In the genomic region with DNA sequence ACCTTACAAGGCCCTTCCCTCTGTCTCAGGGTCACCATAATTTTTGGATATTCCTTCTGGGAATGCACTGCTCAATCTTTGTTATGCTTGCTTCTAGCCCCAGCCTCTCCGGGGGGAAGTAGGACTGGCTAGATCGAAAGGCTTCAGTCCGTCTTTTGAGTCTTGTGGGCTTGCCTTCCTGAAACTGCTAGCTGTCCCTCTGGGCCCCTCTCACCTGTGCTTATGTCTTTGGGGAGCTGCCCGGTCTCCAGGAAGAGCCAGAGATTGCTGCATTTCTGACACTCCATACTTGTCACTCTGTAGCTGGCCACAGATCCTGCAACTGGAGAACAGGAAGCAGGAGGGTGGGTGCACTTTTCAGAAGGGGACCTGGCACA, we compare ENCODE assay signal across 10 mouse cellular contexts. TPM values are rescaled to one million over a fixed set of nuclear protein-coding genes. Genes with fewer than 3 reads are reported as not detected.
DNase-seq lines count a peak whose midpoint lies in the region; ATAC-seq lines count a peak whose summit lies in the region.
"Had no signal": no experiment of that assay in that cellular context is flagged by ENCODE, and none has a peak within 500 bp of the region (broad histone marks: within the 10 kb centered on the region; RNA-seq: fewer than 3 reads in every experiment).

No protein-coding gene starts in this region.

- H3K9ac ChIP-seq in heart, embryonic 11.5 days (ENCODE audit: low read depth, low read length), result no peak overlapping the region
- no peak overlapping the region for H3K9ac ChIP-seq in liver, embryonic 11.5 days (ENCODE audit: low read depth, low read length)
- 0 out of 2 replicates have a peak overlapping the region, but pooled peaks have one; percentile 77 for H3K9ac ChIP-seq in stomach, embryonic 16.5 days (ENCODE audit: low read length)

- H3K27me3 ChIP-seq in heart, embryonic 10.5 days (ENCODE audit: insufficient read depth, poor library complexity, severe bottlenecking), result peaks cover 63% of the 10 kb centered on the region
- H3K27me3 ChIP-seq in heart, embryonic 11.5 days (ENCODE audit: control insufficient read depth, insufficient read depth, low read length), result peaks cover 34% of the 10 kb centered on the region
- peaks cover 88% of the 10 kb centered on the region for H3K27me3 ChIP-seq in megakaryocyte, embryonic 14.5 days (replicated peaks)
- H3K27me3 ChIP-seq in liver, embryonic 11.5 days (replicated peaks; ENCODE audit: control insufficient read depth, insufficient read depth, low read length), result peaks cover 31% of the 10 kb centered on the region
- H3K27me3 ChIP-seq in stomach, embryonic 16.5 days (ENCODE audit: control insufficient read depth, insufficient read depth, low read length), result peaks cover 16% of the 10 kb centered on the region

- no peak overlapping the region for H3K4me2 ChIP-seq in heart, embryonic 11.5 days
- H3K4me2 ChIP-seq in liver, embryonic 11.5 days, result peak overlapping the region; percentile 74
- H3K4me2 ChIP-seq in stomach, embryonic 16.5 days (ENCODE audit: low read depth, low read length), result peak overlapping the region; percentile 63

- H3K4me3 ChIP-seq in heart, embryonic 10.5 days, result no peak overlapping the region
- H3K4me3 ChIP-seq in heart, embryonic 11.5 days (ENCODE audit: low read depth, low read length), result no peak overlapping the region
- H3K4me3 ChIP-seq in megakaryocyte, embryonic 14.5 days (replicated peaks), result peak overlapping the region; percentile 88
- no peak overlapping the region; the same call in 1 of the 2 replicates for H3K4me3 ChIP-seq in liver, embryonic 11.5 days (ENCODE audit: low read depth, low read length)
- no peak overlapping the region; the same call in 1 of the 2 replicates for H3K4me3 ChIP-seq in stomach, embryonic 16.5 days (replicated peaks; ENCODE audit: low read length)

- no peak for ATAC-seq in heart, embryonic 11.5 days (replicated peaks; ENCODE audit: insufficient number of reproducible peaks, low FRiP score, low TSS enrichment)
- ATAC-seq in megakaryocyte, adult 5-6 weeks (ENCODE audit: poor library complexity, severe bottlenecking), result no peak; the same call in 1 of the 2 replicates
- ATAC-seq in liver, embryonic 11.5 days (replicated peaks; ENCODE audit: low FRiP score), result no peak
- ATAC-seq in stomach, embryonic 16.5 days (ENCODE audit: insufficient read depth, low FRiP score), result no peak

- no peaks in the 10 kb centered on the region for H3K36me3 ChIP-seq in heart, embryonic 10.5 days
- H3K36me3 ChIP-seq in heart, embryonic 11.5 days (ENCODE audit: control insufficient read depth, insufficient read depth, low read length), result no peaks in the 10 kb centered on the region
- no peaks in the 10 kb centered on the region for H3K36me3 ChIP-seq in megakaryocyte, embryonic 14.5 days (replicated peaks; ENCODE audit: low read length)
- no peaks in the 10 kb centered on the region for H3K36me3 ChIP-seq in liver, embryonic 11.5 days (ENCODE audit: control insufficient read depth, insufficient read depth, low read length)
- H3K36me3 ChIP-seq in stomach, embryonic 16.5 days (ENCODE audit: control insufficient read depth, insufficient read depth, low read length), result no peaks in the 10 kb centered on the region

- DNase-seq in heart, embryonic 10.5 days (ENCODE audit: low spot score), result no peak
- no peak for DNase-seq in liver, embryonic 11.5 days (ENCODE audit: low spot score)
- DNase-seq in thymus, postnatal 25 days, result no peak
- DNase-seq in adrenal gland, adult 8-10 months, result no peak

- peaks cover 18% of the 10 kb centered on the region for H3K4me1 ChIP-seq in heart, embryonic 10.5 days
- H3K4me1 ChIP-seq in heart, embryonic 11.5 days (ENCODE audit: control insufficient read depth, insufficient read depth, low read length), result peaks cover 7% of the 10 kb centered on the region
- peaks cover 21% of the 10 kb centered on the region for H3K4me1 ChIP-seq in megakaryocyte, embryonic 14.5 days
- H3K4me1 ChIP-seq in liver, embryonic 11.5 days (replicated peaks; ENCODE audit: control insufficient read depth, insufficient read depth, low read length), result peaks cover 7% of the 10 kb centered on the region; the same call in 1 of the 2 replicates
- no peaks in the 10 kb centered on the region for H3K4me1 ChIP-seq in stomach, embryonic 16.5 days (ENCODE audit: control insufficient read depth, insufficient read depth, low read length)

- 0 out of 2 replicates have a peak overlapping the region, but pooled peaks have one; percentile 83 for H3K27ac ChIP-seq in heart, embryonic 10.5 days
- H3K27ac ChIP-seq in heart, embryonic 11.5 days (ENCODE audit: low read depth, low read length), result no peak overlapping the region
- no peak overlapping the region for H3K27ac ChIP-seq in liver, embryonic 11.5 days (ENCODE audit: low read depth, low read length)
- no peak overlapping the region for H3K27ac ChIP-seq in stomach, embryonic 16.5 days (ENCODE audit: low read length)

- WGBS in heart, embryonic 10.5 days, result 85% methylated on average over 4 of the region's 4 CpGs
- 86% methylated on average over 4 of the region's 4 CpGs for WGBS in heart, embryonic 11.5 days (ENCODE audit: insufficient replicate concordance)
- 64% methylated on average over 4 of the region's 4 CpGs for WGBS in liver, embryonic 11.5 days
- 82% methylated on average over 4 of the region's 4 CpGs for WGBS in stomach, embryonic 16.5 days

- no peaks in the 10 kb centered on the region for H3K9me3 ChIP-seq in heart, embryonic 10.5 days
- H3K9me3 ChIP-seq in heart, embryonic 11.5 days (replicated peaks; ENCODE audit: control insufficient read depth, low read length), result no peaks in the 10 kb centered on the region
- H3K9me3 ChIP-seq in megakaryocyte, embryonic 14.5 days, result no peaks in the 10 kb centered on the region
- H3K9me3 ChIP-seq in liver, embryonic 11.5 days (ENCODE audit: control insufficient read depth, low read length), result no peaks in the 10 kb centered on the region
- H3K9me3 ChIP-seq in stomach, embryonic 16.5 days (replicated peaks; ENCODE audit: control insufficient read depth, low read length), result no peaks in the 10 kb centered on the region

RNA-seq across cellular contexts. Expression of a gene that starts 1.0 kb away (rescaled TPM):
- polyA plus RNA-seq in heart, embryonic 10.5 days (2016; fragmentation: Nextera tagmentation; extraction: Ambion mirVana), result 14.9 and 18.5 TPM in 2 replicates
- 14.6 and 18.4 TPM in 2 replicates for polyA plus RNA-seq in heart, embryonic 11.5 days (2014; fragmentation: Nextera tagmentation; extraction: Ambion mirVana)
- 0.94 TPM in 1 of 2 replicates, not detected in the other for polyA plus RNA-seq in megakaryocyte, embryonic 14.5 days (2012; ENCODE audit: insufficient read depth, low replicate concordance)
- 8.4 and 19.2 TPM in 2 replicates for total RNA-seq in megakaryocyte, adult 5-6 weeks (2015)
- total RNA-seq in megakaryocyte, adult 5-6 weeks (2017), result 18.5 and 25.2 TPM in 2 replicates
- 12.1 and 13.4 TPM in 2 replicates for polyA plus RNA-seq in liver, embryonic 11.5 days (2014; fragmentation: Nextera tagmentation; extraction: Ambion mirVana)
- polyA plus RNA-seq in stomach, embryonic 16.5 days (2015; fragmentation: Nextera tagmentation; extraction: Ambion mirVana), result 27.8 and 33.9 TPM in 2 replicates
- total RNA-seq in adrenal gland, adult 8-10 months (2022), result 10 to 100 TPM; 18.0 to 47.8 (median 27.3) TPM

RNA-seq across cellular contexts. Expression of a gene that starts 3.4 kb away (rescaled TPM):
- polyA plus RNA-seq in heart, embryonic 10.5 days (2016; fragmentation: Nextera tagmentation; extraction: Ambion mirVana), result 0.07 and 0.21 TPM in 2 replicates
- polyA plus RNA-seq in heart, embryonic 11.5 days (2014; fragmentation: Nextera tagmentation; extraction: Ambion mirVana), result 0.11 and 0.20 TPM in 2 replicates
- polyA plus RNA-seq in megakaryocyte, embryonic 14.5 days (2012; ENCODE audit: insufficient read depth, low replicate concordance), result 0.15 TPM in 1 of 2 replicates, not detected in the other
- not detected in 2 replicates for total RNA-seq in megakaryocyte, adult 5-6 weeks (2015)
- not detected in 2 replicates for total RNA-seq in megakaryocyte, adult 5-6 weeks (2017)
- 0.08 and 0.12 TPM in 2 replicates for polyA plus RNA-seq in liver, embryonic 11.5 days (2014; fragmentation: Nextera tagmentation; extraction: Ambion mirVana)
- 0.09 and 0.15 TPM in 2 replicates for polyA plus RNA-seq in stomach, embryonic 16.5 days (2015; fragmentation: Nextera tagmentation; extraction: Ambion mirVana)
- not detected for total RNA-seq in adrenal gland, adult 8-10 months (2022)
- total RNA-seq: common myeloid progenitor, adult 5-6 weeks; left cerebral cortex, adult 8-10 months had no signal

RNA-seq across cellular contexts. Expression of a gene that starts 7.0 kb away (rescaled TPM):
- 0.26 and 1.5 TPM in 2 replicates for polyA plus RNA-seq in heart, embryonic 10.5 days (2016; fragmentation: Nextera tagmentation; extraction: Ambion mirVana)
- 1.0 and 1.1 TPM in 2 replicates for polyA plus RNA-seq in heart, embryonic 11.5 days (2014; fragmentation: Nextera tagmentation; extraction: Ambion mirVana)
- 0.49 TPM in 1 of 2 replicates, not detected in the other for polyA plus RNA-seq in megakaryocyte, embryonic 14.5 days (2012; ENCODE audit: insufficient read depth, low replicate concordance)
- 1.1 and 1.9 TPM in 2 replicates for total RNA-seq in megakaryocyte, adult 5-6 weeks (2015)
- total RNA-seq in megakaryocyte, adult 5-6 weeks (2017), result 2.2 and 3.2 TPM in 2 replicates
- 31.1 and 33.4 TPM in 2 replicates for polyA plus RNA-seq in liver, embryonic 11.5 days (2014; fragmentation: Nextera tagmentation; extraction: Ambion mirVana)
- polyA plus RNA-seq in stomach, embryonic 16.5 days (2015; fragmentation: Nextera tagmentation; extraction: Ambion mirVana), result 4.9 and 5.3 TPM in 2 replicates
- total RNA-seq in adrenal gland, adult 8-10 months (2022), result 1 to 10 TPM; 4.7 to 7.0 (median 5.5) TPM

RNA-seq across cellular contexts. Expression of a gene that starts 12.5 kb away (rescaled TPM):
- 57.9 and 69.6 TPM in 2 replicates for polyA plus RNA-seq in heart, embryonic 10.5 days (2016; fragmentation: Nextera tagmentation; extraction: Ambion mirVana)
- 35.9 and 40.0 TPM in 2 replicates for polyA plus RNA-seq in heart, embryonic 11.5 days (2014; fragmentation: Nextera tagmentation; extraction: Ambion mirVana)
- polyA plus RNA-seq in megakaryocyte, embryonic 14.5 days (2012; ENCODE audit: insufficient read depth, low replicate concordance), result 36.6 and 58.2 TPM in 2 replicates
- total RNA-seq in megakaryocyte, adult 5-6 weeks (2015), result 18.3 and 25.7 TPM in 2 replicates
- 34.0 and 43.0 TPM in 2 replicates for total RNA-seq in megakaryocyte, adult 5-6 weeks (2017)
- 59.3 and 67.7 TPM in 2 replicates for polyA plus RNA-seq in liver, embryonic 11.5 days (2014; fragmentation: Nextera tagmentation; extraction: Ambion mirVana)
- 56.4 and 60.3 TPM in 2 replicates for polyA plus RNA-seq in stomach, embryonic 16.5 days (2015; fragmentation: Nextera tagmentation; extraction: Ambion mirVana)
- 100 to 1,000 TPM; 121 to 178 (median 137) TPM for total RNA-seq in adrenal gland, adult 8-10 months (2022)

RNA-seq across cellular contexts. Expression of a gene that starts 32.1 kb away (rescaled TPM):
- not detected in 2 replicates for polyA plus RNA-seq in heart, embryonic 10.5 days (2016; fragmentation: Nextera tagmentation; extraction: Ambion mirVana)
- not detected in 2 replicates for polyA plus RNA-seq in heart, embryonic 11.5 days (2014; fragmentation: Nextera tagmentation; extraction: Ambion mirVana)
- polyA plus RNA-seq in megakaryocyte, embryonic 14.5 days (2012; ENCODE audit: insufficient read depth, low replicate concordance), result not detected in 2 replicates
- total RNA-seq in megakaryocyte, adult 5-6 weeks (2015), result not detected in 2 replicates
- not detected in 2 replicates for total RNA-seq in megakaryocyte, adult 5-6 weeks (2017)
- not detected in 2 replicates for polyA plus RNA-seq in liver, embryonic 11.5 days (2014; fragmentation: Nextera tagmentation; extraction: Ambion mirVana)
- 0.37 TPM in 1 of 2 replicates, not detected in the other for polyA plus RNA-seq in stomach, embryonic 16.5 days (2015; fragmentation: Nextera tagmentation; extraction: Ambion mirVana)
- not detected for total RNA-seq in adrenal gland, adult 8-10 months (2022)
- total RNA-seq: common myeloid progenitor, adult 5-6 weeks; left cerebral cortex, adult 8-10 months had no signal
